Comparison of ENCODE assay signal across 20 mouse cellular contexts in the genomic region with DNA sequence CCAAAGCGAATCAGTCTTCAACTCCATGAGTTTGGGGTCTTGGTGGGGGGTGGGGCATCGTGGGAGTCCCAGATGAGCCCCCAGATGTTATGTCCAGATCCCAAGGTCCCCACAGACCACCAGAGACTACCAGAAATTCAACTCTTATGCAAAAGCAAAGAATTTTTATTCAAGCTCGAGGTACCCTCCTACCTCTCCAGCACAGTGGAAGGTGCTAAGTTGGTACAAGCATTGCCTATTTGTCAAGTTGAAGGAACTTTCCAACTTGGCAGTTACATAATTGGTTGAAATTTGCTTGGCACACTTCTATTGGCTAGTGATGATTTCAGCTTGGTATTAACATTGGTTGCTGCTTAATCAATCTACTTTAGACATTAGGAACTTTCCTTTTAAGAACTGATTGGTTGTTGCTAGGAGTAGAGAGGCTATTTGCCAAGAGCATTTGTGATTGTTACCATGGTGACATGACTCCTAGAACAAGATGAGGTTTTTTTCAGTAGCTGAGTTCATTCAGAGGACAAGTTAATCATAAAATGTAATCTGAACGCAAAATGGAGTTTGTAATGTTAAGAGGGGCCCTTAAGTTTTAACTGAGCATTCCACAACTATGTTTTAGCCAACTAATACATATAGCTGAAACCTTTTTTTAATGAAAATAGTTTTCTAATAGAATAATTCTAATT. TPM values are rescaled to one million over a fixed set of nuclear protein-coding genes. Genes with fewer than 3 reads are reported as not detected.
DNase-seq lines count a peak whose midpoint lies in the region; ATAC-seq and TF ChIP-seq lines count a peak whose summit lies in the region.
"Had no signal": no experiment of that assay in that cellular context is flagged by ENCODE, and none has a peak within 500 bp of the region (broad histone marks: within the 10 kb centered on the region; RNA-seq: fewer than 3 reads in every experiment).

No protein-coding gene starts in this region.

- H3K27ac ChIP-seq in kidney, embryonic 16.5 days (ENCODE audit: low read length), result peak overlapping the region; percentile 28; the same call in 1 of the 2 replicates
- no peak overlapping the region for H3K27ac ChIP-seq in lung, postnatal 0 days (ENCODE audit: low read length)
- H3K27ac ChIP-seq in intestine, embryonic 14.5 days (ENCODE audit: low read depth), result no peak overlapping the region
- no peak overlapping the region for H3K27ac ChIP-seq in stomach, embryonic 14.5 days (ENCODE audit: low read length)
- H3K27ac ChIP-seq: embryonic facial prominence, embryonic 15.5 days; forebrain, embryonic 15.5 days; heart, adult 2 months; hindbrain, embryonic 12.5 days; left cerebral cortex, adult 2 months; limb, embryonic 12.5 days; neural tube, embryonic 12.5 days had no signal

- no peak for DNase-seq in kidney, adult 11 months
- DNase-seq in lung, postnatal 0 days (ENCODE audit: low spot score), result peak; percentile 44
- DNase-seq in lung, postnatal 25 days (ENCODE audit: low spot score), result no peak
- no peak for DNase-seq in intestine, embryonic 14.5 days (ENCODE audit: low spot score)
- no peak for DNase-seq in urinary bladder, postnatal 4 days (ENCODE audit: low spot score in 2 of 2)
- no peak for DNase-seq in yolk sac, embryonic 10.5 days (ENCODE audit: low spot score)
- DNase-seq: cerebellum, postnatal 10 days; heart, adult 2 months; kidney, adult 18-20 months; right cerebral cortex, postnatal 14 days; thymus, postnatal 4 days had no signal

- no peaks in the 10 kb centered on the region for H3K27me3 ChIP-seq in kidney, embryonic 16.5 days (ENCODE audit: insufficient read depth, low read length)
- H3K27me3 ChIP-seq in lung, postnatal 0 days (replicated peaks; ENCODE audit: insufficient read depth, low read length), result no peaks in the 10 kb centered on the region
- H3K27me3 ChIP-seq in intestine, embryonic 14.5 days (replicated peaks; ENCODE audit: control insufficient read depth, insufficient read depth, low read length), result no peaks in the 10 kb centered on the region
- no peaks in the 10 kb centered on the region for H3K27me3 ChIP-seq in stomach, embryonic 14.5 days (ENCODE audit: control insufficient read depth, insufficient read depth, low read length)
- H3K27me3 ChIP-seq: embryonic facial prominence, embryonic 15.5 days; forebrain, embryonic 15.5 days; hindbrain, embryonic 12.5 days; limb, embryonic 12.5 days; neural tube, embryonic 12.5 days had no signal

- no peak for TF ChIP-seq EP300 in lung, postnatal 0 days (IDR thresholded peaks at IDR 0.05)

- no peaks in the 10 kb centered on the region for H3K36me3 ChIP-seq in kidney, embryonic 16.5 days (ENCODE audit: insufficient read depth, low read length)
- no peaks in the 10 kb centered on the region for H3K36me3 ChIP-seq in lung, postnatal 0 days (ENCODE audit: insufficient read depth, low read length)
- H3K36me3 ChIP-seq in intestine, embryonic 14.5 days (ENCODE audit: control insufficient read depth, insufficient read depth, low read length), result no peaks in the 10 kb centered on the region
- H3K36me3 ChIP-seq in stomach, embryonic 14.5 days (ENCODE audit: control insufficient read depth, insufficient read depth, low read length), result no peaks in the 10 kb centered on the region
- H3K36me3 ChIP-seq: embryonic facial prominence, embryonic 15.5 days; forebrain, embryonic 15.5 days; hindbrain, embryonic 12.5 days; limb, embryonic 12.5 days; neural tube, embryonic 12.5 days had no signal

- H3K9me3 ChIP-seq in kidney, embryonic 16.5 days (ENCODE audit: low read length), result no peaks in the 10 kb centered on the region
- H3K9me3 ChIP-seq in lung, postnatal 0 days (ENCODE audit: low read length), result no peaks in the 10 kb centered on the region
- H3K9me3 ChIP-seq in intestine, embryonic 14.5 days (ENCODE audit: control insufficient read depth, low read length), result no peaks in the 10 kb centered on the region
- no peaks in the 10 kb centered on the region for H3K9me3 ChIP-seq in stomach, embryonic 14.5 days (ENCODE audit: control insufficient read depth, low read depth, low read length)
- H3K9me3 ChIP-seq: embryonic facial prominence, embryonic 15.5 days; forebrain, embryonic 15.5 days; hindbrain, embryonic 12.5 days; limb, embryonic 12.5 days; neural tube, embryonic 12.5 days had no signal

- peak; percentile 67; the same call in 1 of the 2 replicates for ATAC-seq in kidney, embryonic 16.5 days (ENCODE audit: low FRiP score, low TSS enrichment)
- peak; percentile 23; the same call in 1 of the 2 replicates for ATAC-seq in lung, postnatal 0 days
- ATAC-seq in intestine, embryonic 14.5 days (replicated peaks; ENCODE audit: low FRiP score, low TSS enrichment, low read depth), result peak; percentile 64
- peak; percentile 75 for ATAC-seq in stomach, embryonic 14.5 days (ENCODE audit: insufficient number of reproducible peaks, insufficient read depth, low FRiP score, low read depth)
- ATAC-seq: forebrain, embryonic 15.5 days; midbrain, embryonic 16.5 days had no signal

- no peak for TF ChIP-seq CTCF in lung, postnatal 0 days (IDR thresholded peaks at IDR 0.05)

- 64% methylated on average over 4 of the region's 4 CpGs for WGBS in kidney, embryonic 16.5 days
- WGBS in lung, postnatal 0 days, result 50% methylated on average over 4 of the region's 4 CpGs
- 65% methylated on average over 4 of the region's 4 CpGs for WGBS in intestine, embryonic 14.5 days
- WGBS in stomach, embryonic 14.5 days, result 58% methylated on average over 4 of the region's 4 CpGs

- no peaks in the 10 kb centered on the region for H3K4me1 ChIP-seq in kidney, embryonic 16.5 days (ENCODE audit: insufficient read depth, low read length)
- no peaks in the 10 kb centered on the region for H3K4me1 ChIP-seq in lung, postnatal 0 days (ENCODE audit: insufficient read depth, low read depth, low read length)
- H3K4me1 ChIP-seq in intestine, embryonic 14.5 days (replicated peaks; ENCODE audit: control insufficient read depth, insufficient read depth, low read length), result 0 out of 2 replicates have a peak, but pooled peaks cover 2% of the 10 kb centered on the region
- H3K4me1 ChIP-seq in stomach, embryonic 14.5 days (ENCODE audit: control insufficient read depth, insufficient read depth, low read length), result no peaks in the 10 kb centered on the region
- H3K4me1 ChIP-seq: embryonic facial prominence, embryonic 15.5 days; forebrain, embryonic 15.5 days; hindbrain, embryonic 12.5 days; limb, embryonic 12.5 days; neural tube, embryonic 12.5 days had no signal

- no peak overlapping the region for H3K9ac ChIP-seq in kidney, embryonic 16.5 days (replicated peaks; ENCODE audit: low read length)
- no peak overlapping the region for H3K9ac ChIP-seq in lung, postnatal 0 days (replicated peaks; ENCODE audit: low read depth)
- H3K9ac ChIP-seq in intestine, embryonic 14.5 days (ENCODE audit: low read length), result no peak overlapping the region
- H3K9ac ChIP-seq in stomach, embryonic 14.5 days (replicated peaks; ENCODE audit: low read depth, low read length), result no peak overlapping the region
- H3K9ac ChIP-seq: embryonic facial prominence, embryonic 15.5 days; forebrain, embryonic 15.5 days; hindbrain, embryonic 12.5 days; limb, embryonic 12.5 days; neural tube, embryonic 12.5 days had no signal

- no peak overlapping the region for H3K4me3 ChIP-seq in kidney, embryonic 16.5 days (ENCODE audit: low read length)
- no peak overlapping the region for H3K4me3 ChIP-seq in lung, postnatal 0 days (ENCODE audit: low read depth, low read length)
- H3K4me3 ChIP-seq in intestine, embryonic 14.5 days (ENCODE audit: low read depth, low read length), result no peak overlapping the region
- H3K4me3 ChIP-seq in stomach, embryonic 14.5 days (ENCODE audit: low read depth, low read length), result no peak overlapping the region
- H3K4me3 ChIP-seq: embryonic facial prominence, embryonic 15.5 days; forebrain, embryonic 15.5 days; heart, adult 2 months; hindbrain, embryonic 12.5 days; left cerebral cortex, adult 2 months; limb, embryonic 12.5 days; neural tube, embryonic 12.5 days had no signal

- H3K4me2 ChIP-seq in kidney, embryonic 16.5 days (replicated peaks; ENCODE audit: low read depth, low read length), result no peak overlapping the region
- no peak overlapping the region for H3K4me2 ChIP-seq in lung, postnatal 0 days (replicated peaks; ENCODE audit: low read depth, low read length)
- H3K4me2 ChIP-seq in intestine, embryonic 14.5 days (ENCODE audit: low read length), result no peak overlapping the region
- no peak overlapping the region for H3K4me2 ChIP-seq in stomach, embryonic 14.5 days (replicated peaks; ENCODE audit: low read depth, low read length)
- H3K4me2 ChIP-seq: embryonic facial prominence, embryonic 15.5 days; forebrain, embryonic 15.5 days; hindbrain, embryonic 12.5 days; limb, embryonic 12.5 days; neural tube, embryonic 12.5 days had no signal

RNA-seq across cellular contexts. Expression of a gene that starts 14.2 kb away (rescaled TPM):
- 58.7 and 64.6 TPM in 2 replicates for polyA plus RNA-seq in kidney, embryonic 16.5 days (2015; fragmentation: Nextera tagmentation; extraction: Ambion mirVana)
- polyA plus RNA-seq in lung, postnatal 0 days (2015; fragmentation: Nextera tagmentation; extraction: Ambion mirVana), result 29.3 and 31.3 TPM in 2 replicates
- 80.2 and 89.0 TPM in 2 replicates for polyA plus RNA-seq in intestine, embryonic 14.5 days (2014; fragmentation: Nextera tagmentation; extraction: Ambion mirVana)
- polyA plus RNA-seq in stomach, embryonic 14.5 days (2014; fragmentation: Nextera tagmentation; extraction: Ambion mirVana), result 78.7 and 88.6 TPM in 2 replicates

Comparison
In these comparisons a context has a peak if more than half of its experiments do, and no peak if none do; other contexts are left out.
1. ATAC-seq: peak in every context shown above with its lines; median percentile 75 in stomach, embryonic 14.5 days; 67 in kidney, embryonic 16.5 days; 64 in intestine, embryonic 14.5 days; 23 in lung, postnatal 0 days.